Mouse (Mus musculus): ENCODE results near the gene Mapkbp1. TPM values are rescaled to one million over a fixed set of nuclear protein-coding genes. Genes with fewer than 3 reads are reported as not detected.

The Mapkbp1 gene
- polyA plus RNA-seq, 1 experiment from 2014 or later: 2.0 TPM

DNA sequence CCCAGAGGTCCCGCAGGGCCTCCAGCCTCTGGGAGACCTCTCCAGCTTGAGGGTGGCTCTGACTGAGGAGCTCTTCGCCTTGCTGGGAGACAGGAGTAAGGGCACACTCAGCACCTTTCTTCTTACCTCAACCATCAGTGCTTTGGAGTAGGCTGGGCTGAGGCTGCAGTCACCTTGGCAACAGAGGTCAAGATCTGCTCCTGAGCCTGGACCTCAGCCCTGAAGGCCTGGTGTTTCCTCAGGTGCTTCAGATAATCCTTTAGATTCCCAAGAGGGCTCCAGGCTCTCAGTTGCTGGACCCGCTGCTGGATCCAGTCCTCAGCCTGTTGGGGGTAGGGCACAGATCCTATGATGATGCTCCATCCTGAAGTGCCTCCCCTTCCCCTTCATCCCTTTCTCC lies 87.0 kb downstream of the Mapkbp1 start:
- ATAC-seq: no peak
- no peak overlapping the region for H3K9ac ChIP-seq (ENCODE audit: low read depth, low read length)
- no peak overlapping the region for H3K4me2 ChIP-seq (ENCODE audit: low read depth, low read length)
- H3K4me1 ChIP-seq (ENCODE audit: control insufficient read depth, insufficient read depth, low read length): no peaks in the 10 kb centered on the region
- WGBS: 91% methylated on average over 3 of the region's 3 CpGs
- no peak overlapping the region for H3K4me3 ChIP-seq (ENCODE audit: low read length)
- no peaks in the 10 kb centered on the region for H3K27me3 ChIP-seq (replicated peaks; ENCODE audit: control insufficient read depth, insufficient read depth, low read length)
- no peaks in the 10 kb centered on the region for H3K36me3 ChIP-seq (ENCODE audit: control insufficient read depth, insufficient read depth, low read length)
- no peaks in the 10 kb centered on the region for H3K9me3 ChIP-seq (ENCODE audit: control insufficient read depth, low read length)
- no peak overlapping the region for H3K27ac ChIP-seq (ENCODE audit: low read length)

DNA sequence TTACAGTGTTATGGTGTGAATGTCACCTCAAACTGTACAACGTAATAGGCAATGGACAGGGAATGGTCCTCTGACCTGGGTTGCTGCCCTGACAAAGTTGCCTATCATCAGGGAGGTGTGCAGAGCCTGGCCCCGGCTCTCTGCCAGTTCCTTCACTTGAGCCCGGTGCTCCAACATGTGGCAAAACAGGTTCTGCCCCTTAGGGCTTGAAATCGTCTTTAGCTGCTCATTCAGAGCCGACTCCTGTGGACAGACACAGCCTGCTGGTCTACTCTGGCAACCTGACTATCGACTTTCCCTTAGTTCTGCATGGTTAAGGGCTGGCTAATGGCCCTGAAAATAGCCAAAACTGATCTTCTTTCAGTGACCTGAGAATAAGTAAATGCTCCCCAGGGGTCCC lies 87.7 kb downstream of the Mapkbp1 start:
- H3K4me3 ChIP-seq (ENCODE audit: low read length): no peak overlapping the region
- no peak overlapping the region for H3K4me2 ChIP-seq (ENCODE audit: low read depth, low read length)
- no peak for ATAC-seq
- no peaks in the 10 kb centered on the region for H3K36me3 ChIP-seq (ENCODE audit: control insufficient read depth, insufficient read depth, low read length)
- WGBS: 57% methylated on average over 6 of the region's 6 CpGs
- no peak overlapping the region for H3K27ac ChIP-seq (ENCODE audit: low read length)
- no peaks in the 10 kb centered on the region for H3K27me3 ChIP-seq (replicated peaks; ENCODE audit: control insufficient read depth, insufficient read depth, low read length)
- no peaks in the 10 kb centered on the region for H3K9me3 ChIP-seq (ENCODE audit: control insufficient read depth, low read length)
- no peak overlapping the region for H3K9ac ChIP-seq (ENCODE audit: low read depth, low read length)
- no peaks in the 10 kb centered on the region for H3K4me1 ChIP-seq (ENCODE audit: control insufficient read depth, insufficient read depth, low read length)

- H3K27ac ChIP-seq (ENCODE audit: low read length): no peak overlapping the region
These were observed 88.2 kb downstream of the Mapkbp1 start for GRCm38 (mm10) chr2:120060651-120061050.

GRCm38 (mm10) chr2:120062248-120062647 lies 89.7 kb downstream of the Mapkbp1 start:
- ATAC-seq: no peak
- H3K9me3 ChIP-seq (ENCODE audit: control insufficient read depth, low read length): no peaks in the 10 kb centered on the region
- WGBS: 88% methylated on average over 8 of the region's 8 CpGs
- no peak overlapping the region for H3K9ac ChIP-seq (ENCODE audit: low read depth, low read length)
- H3K27me3 ChIP-seq (replicated peaks; ENCODE audit: control insufficient read depth, insufficient read depth, low read length): no peaks in the 10 kb centered on the region
- no peaks in the 10 kb centered on the region for H3K36me3 ChIP-seq (ENCODE audit: control insufficient read depth, insufficient read depth, low read length)
- H3K27ac ChIP-seq (ENCODE audit: low read length): no peak overlapping the region
- no peak overlapping the region for H3K4me3 ChIP-seq (ENCODE audit: low read length)
- no peak overlapping the region for H3K4me2 ChIP-seq (ENCODE audit: low read depth, low read length)
- H3K4me1 ChIP-seq (ENCODE audit: control insufficient read depth, insufficient read depth, low read length): no peaks in the 10 kb centered on the region

More at GRCm38 (mm10) chr2:120060651-120061050, 88.2 kb downstream of the Mapkbp1 start:
- Histone ChIP-seq H3K4me1 (ENCODE audit: control insufficient read depth, insufficient read depth, low read length) (no peaks in the 10 kb centered on the region), H3K4me2 (ENCODE audit: low read depth, low read length) (no peak overlapping the region), H3K9me3 (ENCODE audit: control insufficient read depth, low read length) (no peaks in the 10 kb centered on the region), H3K27me3 (replicated peaks; ENCODE audit: control insufficient read depth, insufficient read depth, low read length) (no peaks in the 10 kb centered on the region), H3K36me3 (ENCODE audit: control insufficient read depth, insufficient read depth, low read length) (no peaks in the 10 kb centered on the region), H3K4me3 (ENCODE audit: low read length) (no peak overlapping the region), H3K9ac (ENCODE audit: low read depth, low read length) (no peak overlapping the region)
- no peak for ATAC-seq
- 74% methylated on average over 9 of the region's 9 CpGs for WGBS

DNA sequence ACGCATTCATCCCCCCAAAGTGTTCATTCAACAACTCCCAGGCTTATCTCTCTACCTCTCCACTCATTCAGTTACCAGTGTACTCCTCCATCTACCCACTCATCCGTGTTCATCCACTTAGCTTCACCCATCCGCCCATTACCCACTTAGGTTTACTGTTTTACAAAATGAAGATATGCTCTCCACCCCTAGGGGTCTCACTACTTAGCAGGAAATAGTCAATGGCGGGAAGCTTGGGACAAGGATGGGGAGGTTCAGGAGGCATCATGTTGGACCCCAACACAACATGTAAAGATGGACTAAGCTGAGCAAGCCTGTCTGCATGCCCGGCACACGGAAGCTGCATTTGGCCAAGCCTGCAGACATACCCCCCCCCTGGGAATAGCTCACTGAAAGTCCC lies 92.1 kb downstream of the Mapkbp1 start:
- Histone ChIP-seq H3K27ac (ENCODE audit: low read length) (no peak overlapping the region), H3K9ac (ENCODE audit: low read depth, low read length) (no peak overlapping the region), H3K9me3 (ENCODE audit: control insufficient read depth, low read length) (no peaks in the 10 kb centered on the region), H3K4me2 (ENCODE audit: low read depth, low read length) (no peak overlapping the region), H3K4me3 (ENCODE audit: low read length) (no peak overlapping the region), H3K27me3 (replicated peaks; ENCODE audit: control insufficient read depth, insufficient read depth, low read length) (no peaks in the 10 kb centered on the region), H3K36me3 (ENCODE audit: control insufficient read depth, insufficient read depth, low read length) (no peaks in the 10 kb centered on the region), H3K4me1 (ENCODE audit: control insufficient read depth, insufficient read depth, low read length) (no peaks in the 10 kb centered on the region)
- 86% methylated on average over 6 of the region's 6 CpGs for WGBS
- no peak for ATAC-seq

DNA sequence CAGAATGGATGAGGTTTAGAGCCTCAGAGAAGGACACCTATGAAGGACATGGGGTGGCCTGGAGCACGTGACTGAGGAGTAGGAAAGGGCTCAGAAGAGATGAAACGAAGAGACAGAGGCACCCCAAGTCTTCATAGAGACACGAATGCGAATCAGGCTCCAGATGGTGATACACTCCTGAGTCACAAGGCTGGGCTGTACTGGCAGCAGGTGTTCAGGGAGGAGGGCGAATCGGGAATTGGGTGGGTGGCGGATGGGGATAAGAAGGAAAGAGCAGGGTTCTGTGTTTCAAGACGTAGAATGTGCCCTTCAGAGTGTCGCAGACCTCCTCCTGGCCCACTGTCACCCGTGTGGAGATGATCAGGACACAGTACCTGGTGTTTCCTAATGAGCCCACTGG lies 92.7 kb downstream of the Mapkbp1 start:
- no peak for ATAC-seq
- H3K36me3 ChIP-seq (ENCODE audit: control insufficient read depth, insufficient read depth, low read length): no peaks in the 10 kb centered on the region
- H3K9me3 ChIP-seq (ENCODE audit: control insufficient read depth, low read length): no peaks in the 10 kb centered on the region
- no peak overlapping the region for H3K9ac ChIP-seq (ENCODE audit: low read depth, low read length)
- no peak overlapping the region for H3K27ac ChIP-seq (ENCODE audit: low read length)
- no peaks in the 10 kb centered on the region for H3K27me3 ChIP-seq (replicated peaks; ENCODE audit: control insufficient read depth, insufficient read depth, low read length)
- 88% methylated on average over 10 of the region's 10 CpGs for WGBS
- no peaks in the 10 kb centered on the region for H3K4me1 ChIP-seq (ENCODE audit: control insufficient read depth, insufficient read depth, low read length)
- no peak overlapping the region for H3K4me2 ChIP-seq (ENCODE audit: low read depth, low read length)
- no peak overlapping the region for H3K4me3 ChIP-seq (ENCODE audit: low read length)

GRCm38 (mm10) chr2:120066224-120066623 lies 93.7 kb downstream of the Mapkbp1 start:
- Histone ChIP-seq H3K4me3 (ENCODE audit: low read length) (no peak overlapping the region), H3K9ac (ENCODE audit: low read depth, low read length) (no peak overlapping the region), H3K4me1 (ENCODE audit: control insufficient read depth, insufficient read depth, low read length) (no peaks in the 10 kb centered on the region), H3K27me3 (replicated peaks; ENCODE audit: control insufficient read depth, insufficient read depth, low read length) (no peaks in the 10 kb centered on the region), H3K4me2 (ENCODE audit: low read depth, low read length) (no peak overlapping the region), H3K9me3 (ENCODE audit: control insufficient read depth, low read length) (no peaks in the 10 kb centered on the region), H3K27ac (ENCODE audit: low read length) (no peak overlapping the region), H3K36me3 (ENCODE audit: control insufficient read depth, insufficient read depth, low read length) (no peaks in the 10 kb centered on the region)
- ATAC-seq: no peak
- WGBS: 63% methylated on average over 3 of the region's 3 CpGs

DNA sequence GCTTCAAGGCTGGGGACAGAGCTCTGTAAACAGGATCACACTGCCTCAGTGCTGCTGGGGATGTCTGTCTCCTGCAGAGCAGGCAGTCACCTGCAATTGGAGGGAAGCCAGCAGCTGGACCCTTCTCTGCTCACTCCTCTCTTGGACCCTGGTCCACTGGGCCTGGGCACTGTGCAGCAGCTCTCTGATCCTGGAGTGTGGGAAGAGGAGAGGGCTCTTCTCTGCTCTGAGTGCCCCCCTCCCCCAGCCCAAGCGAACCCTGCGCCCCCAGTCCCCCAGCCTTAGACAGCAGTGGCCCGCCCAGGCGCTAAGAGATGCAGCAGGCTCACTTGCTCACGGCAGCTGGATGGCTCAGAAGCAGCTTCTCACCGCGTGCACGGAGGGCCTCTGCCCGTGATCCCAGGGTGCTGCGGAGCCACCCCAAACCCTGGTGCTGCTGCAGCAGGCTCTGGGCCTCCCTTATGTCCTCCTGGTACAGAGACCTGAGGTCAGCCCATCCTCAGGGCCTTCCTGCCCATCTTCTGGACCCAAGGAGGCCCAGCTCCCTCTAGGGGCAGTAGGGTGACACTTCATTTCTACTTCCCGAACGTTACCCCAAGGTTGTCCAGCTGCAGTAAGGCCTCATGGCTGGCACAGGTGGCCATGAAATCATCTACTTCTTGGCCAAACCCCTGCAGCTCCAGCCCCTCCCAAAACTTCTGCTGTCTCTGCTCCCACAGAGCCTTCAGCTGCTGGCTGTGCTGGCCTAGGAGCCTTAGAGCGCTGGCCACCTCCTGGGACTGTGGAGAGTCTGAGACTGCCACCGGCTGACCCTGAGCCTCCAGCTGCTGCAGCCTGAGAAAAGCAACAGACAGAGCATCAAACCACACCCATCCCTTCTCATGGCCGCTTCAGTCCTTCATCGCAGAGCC lies 96.3 kb downstream of the Mapkbp1 start:
- H3K9me3 ChIP-seq (ENCODE audit: control insufficient read depth, low read length): no peaks in the 10 kb centered on the region
- WGBS: 45% methylated on average over 16 of the region's 16 CpGs
- no peaks in the 10 kb centered on the region for H3K4me1 ChIP-seq (ENCODE audit: control insufficient read depth, insufficient read depth, low read length)
- no peak overlapping the region for H3K9ac ChIP-seq (ENCODE audit: low read depth, low read length)
- peak; percentile 61 for ATAC-seq
- no peak overlapping the region for H3K4me2 ChIP-seq (ENCODE audit: low read depth, low read length)
- no peak overlapping the region for H3K27ac ChIP-seq (ENCODE audit: low read length)
- no peaks in the 10 kb centered on the region for H3K27me3 ChIP-seq (replicated peaks; ENCODE audit: control insufficient read depth, insufficient read depth, low read length)
- H3K36me3 ChIP-seq (ENCODE audit: control insufficient read depth, insufficient read depth, low read length): no peaks in the 10 kb centered on the region
- H3K4me3 ChIP-seq (ENCODE audit: low read length): no peak overlapping the region

DNA sequence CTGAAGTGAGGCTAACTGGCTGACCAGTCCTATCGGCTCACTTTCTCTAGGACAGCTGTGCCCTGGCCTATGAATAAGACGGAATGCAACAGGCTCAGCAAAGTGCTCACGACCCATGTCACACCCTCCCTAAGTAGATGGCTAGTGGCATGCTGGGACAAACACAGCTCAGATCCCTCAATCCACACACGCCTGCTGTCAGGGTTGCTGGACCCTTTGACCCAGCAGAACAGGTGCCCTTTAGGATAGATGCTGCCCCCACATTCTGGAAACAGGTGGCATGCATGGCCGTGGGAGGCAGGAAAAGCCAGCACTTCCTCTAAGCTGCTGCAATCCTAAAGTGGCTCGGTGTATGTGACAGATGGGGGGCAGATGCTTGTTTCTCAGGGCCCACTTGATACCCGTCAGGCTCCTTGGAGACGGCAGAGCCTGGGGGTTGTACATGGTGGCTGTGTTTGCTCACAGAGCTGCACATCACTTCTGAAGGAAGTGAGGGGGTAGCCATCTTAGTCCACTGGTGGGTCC lies 97.0 kb downstream of the Mapkbp1 start:
- no peak overlapping the region for H3K4me3 ChIP-seq (ENCODE audit: low read length)
- H3K9me3 ChIP-seq (ENCODE audit: control insufficient read depth, low read length): no peaks in the 10 kb centered on the region
- no peaks in the 10 kb centered on the region for H3K4me1 ChIP-seq (ENCODE audit: control insufficient read depth, insufficient read depth, low read length)
- no peaks in the 10 kb centered on the region for H3K27me3 ChIP-seq (replicated peaks; ENCODE audit: control insufficient read depth, insufficient read depth, low read length)
- H3K9ac ChIP-seq (ENCODE audit: low read depth, low read length): no peak overlapping the region
- no peaks in the 10 kb centered on the region for H3K36me3 ChIP-seq (ENCODE audit: control insufficient read depth, insufficient read depth, low read length)
- no peak overlapping the region for H3K4me2 ChIP-seq (ENCODE audit: low read depth, low read length)
- no peak overlapping the region for H3K27ac ChIP-seq (ENCODE audit: low read length)
- ATAC-seq: no peak
- 66% methylated on average over 8 of the region's 8 CpGs for WGBS
